Mouse (Mus musculus): ENCODE measurements around the gene Coq7.

DNA sequence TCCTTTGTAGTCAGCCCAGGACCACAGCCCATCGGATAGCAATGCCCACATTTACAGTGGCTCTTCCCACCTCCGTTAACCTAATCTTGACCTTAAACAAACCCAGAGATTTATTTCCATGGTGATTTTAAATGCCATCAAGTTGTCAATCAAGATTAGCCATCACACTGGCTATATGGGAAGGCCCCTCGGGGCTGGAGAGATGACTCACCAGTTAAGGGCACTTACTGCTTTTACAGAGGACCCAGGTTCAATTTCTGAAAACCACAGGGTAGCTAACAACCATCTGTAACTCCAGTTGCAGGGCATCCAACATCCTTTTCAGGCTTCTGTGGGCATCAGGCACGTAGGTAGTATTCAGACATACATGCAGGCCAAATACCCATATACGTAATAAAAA, 56.7 kb downstream of the Coq7 start:
- TF ChIP-seq POLR2A (IDR thresholded peaks at IDR 0.05; ENCODE audit: low read depth, low read length) (no peak), CTCF (IDR thresholded peaks at IDR 0.05; ENCODE audit: extremely low read depth, insufficient read depth, insufficient read length, insufficient replicate concordance) (no peak)

Data from spleen, adult 2 months (tissue).